Mouse (Mus musculus) stomach, embryonic 16.5 days (tissue): ENCODE results near the gene Dolk. TPM values are rescaled to one million over a fixed set of nuclear protein-coding genes. Genes with fewer than 3 reads are reported as not detected.

Experiments
- ATAC-seq: fragments of 200-750 bp; cut with Nextera tagmentation; 2 replicates; pipeline ENCODE4 v1.8.0; 2017; ENCODE audit warnings: moderate number of reproducible peaks, moderate TSS enrichment; ENCODE audit not compliant: insufficient read depth, low FRiP score
- H3K27ac ChIP-seq: fragments of 300-500 bp; sonication (generic); 2 replicates; pipeline ENCODE4 v1.5.1; 2014; ENCODE audit warnings: low read length
- H3K27me3 ChIP-seq: fragments of 300-500 bp; sonication (generic); 2 replicates; pipeline ENCODE4 v1.6.1; 2014; ENCODE audit warnings: low read length, control low read depth, mixed read lengths; ENCODE audit not compliant: control insufficient read depth, insufficient read depth
- H3K36me3 ChIP-seq: fragments of 300-500 bp; sonication (generic); 2 replicates; pipeline ENCODE4 v1.6.1; 2014; ENCODE audit warnings: low read length; ENCODE audit not compliant: control insufficient read depth, insufficient read depth
- H3K4me1 ChIP-seq: fragments of 300-500 bp; sonication (generic); 2 replicates; pipeline ENCODE4 v1.6.1; 2014; ENCODE audit warnings: low read length, control low read depth, mixed read lengths; ENCODE audit not compliant: control insufficient read depth, insufficient read depth
- H3K4me2 ChIP-seq: fragments of 300-500 bp; sonication (generic); 2 replicates; pipeline ENCODE4 v1.6.1; 2014; ENCODE audit warnings: low read depth, low read length, mixed read lengths
- H3K4me3 ChIP-seq: fragments of 300-500 bp; sonication (generic); replicated peaks from 2 replicates; pipeline ENCODE4 v1.5.1; 2014; ENCODE audit warnings: mild to moderate bottlenecking, low read length
- H3K9ac ChIP-seq: fragments of 300-500 bp; sonication (generic); 2 replicates; pipeline ENCODE4 v1.6.1; 2014; ENCODE audit warnings: low read length
- H3K9me3 ChIP-seq: fragments of 300-500 bp; sonication (generic); replicated peaks from 2 replicates; pipeline ENCODE4 v1.6.1; 2016; ENCODE audit warnings: low read length, control low read depth; ENCODE audit not compliant: control insufficient read depth
- WGBS: fragments of 180-500 bp; shearing (Covaris S2); extraction: QIAGEN DNeasy Blood & Tissue Kit; methylation state at CpG from one replicate; pipeline ENCODE4 v1.1.7; 2014; 5-methylcytosine and 5-hydroxymethylcytosine counted together
- polyA plus RNA-seq: library from polyadenylated mRNA; unstranded; fragments of >200 nt; fragmentation: Nextera tagmentation; extraction: Ambion mirVana; gene quantifications from 2 replicates; pipeline ENCODE4 v1.2.1, GENCODE M21; 2015

The Dolk gene
- polyA plus RNA-seq, 1 experiment from 2014 or later: 34.0 TPM

DNA sequence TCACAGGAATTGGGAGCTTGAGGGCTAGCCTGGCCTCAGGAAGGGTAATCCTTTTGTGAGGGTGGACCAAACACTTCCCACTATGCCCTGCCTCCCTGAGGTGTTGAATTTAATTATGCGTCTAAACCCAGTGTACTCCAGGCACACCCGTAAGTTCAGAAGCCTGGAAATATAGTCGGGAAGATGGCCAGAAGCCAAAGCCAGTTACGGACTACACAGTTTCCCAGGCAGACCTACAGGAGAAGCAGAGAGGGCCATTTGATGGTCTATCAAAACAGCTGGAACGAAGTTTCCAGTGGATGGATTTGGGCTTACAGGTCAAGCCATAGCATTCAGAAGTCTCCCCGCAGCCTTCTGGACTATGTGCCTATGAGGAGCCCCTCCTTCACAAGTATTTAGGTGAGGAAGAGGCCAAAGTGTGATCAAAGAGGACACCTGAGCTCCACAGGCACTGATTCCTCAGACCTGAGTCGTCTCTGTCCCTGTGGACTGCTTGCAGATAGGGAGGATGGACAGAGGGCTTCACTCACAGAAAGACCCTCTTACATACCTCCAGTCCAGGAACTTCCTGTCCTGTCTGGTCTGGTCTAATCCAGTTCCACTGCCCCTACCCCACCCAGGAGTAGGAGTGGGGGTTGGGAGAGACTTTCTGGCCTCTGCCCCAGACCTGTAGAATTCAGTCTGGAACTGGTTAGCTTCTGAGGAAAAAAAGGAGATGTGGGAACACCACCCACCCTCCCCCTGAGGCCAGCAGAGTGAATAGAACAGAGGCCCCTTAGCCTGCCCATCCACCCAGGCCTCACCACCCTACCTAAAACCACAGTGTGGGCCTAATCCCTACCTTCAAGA is 21.2 kb downstream of the Dolk start:
- Histone ChIP-seq H3K27ac (peak overlapping the region; percentile 95), H3K36me3 (peaks cover 6% of the 10 kb centered on the region), H3K4me1 (peaks cover 36% of the 10 kb centered on the region), H3K4me2 (no peak overlapping the region), H3K27me3 (no peaks in the 10 kb centered on the region), H3K9ac (0 out of 2 replicates have a peak overlapping the region, but pooled peaks have one; percentile 29), H3K9me3 (no peaks in the 10 kb centered on the region), H3K4me3 (no peak overlapping the region)
- 48% methylated on average over 7 of the region's 7 CpGs for WGBS
- no peak for ATAC-seq

DNA sequence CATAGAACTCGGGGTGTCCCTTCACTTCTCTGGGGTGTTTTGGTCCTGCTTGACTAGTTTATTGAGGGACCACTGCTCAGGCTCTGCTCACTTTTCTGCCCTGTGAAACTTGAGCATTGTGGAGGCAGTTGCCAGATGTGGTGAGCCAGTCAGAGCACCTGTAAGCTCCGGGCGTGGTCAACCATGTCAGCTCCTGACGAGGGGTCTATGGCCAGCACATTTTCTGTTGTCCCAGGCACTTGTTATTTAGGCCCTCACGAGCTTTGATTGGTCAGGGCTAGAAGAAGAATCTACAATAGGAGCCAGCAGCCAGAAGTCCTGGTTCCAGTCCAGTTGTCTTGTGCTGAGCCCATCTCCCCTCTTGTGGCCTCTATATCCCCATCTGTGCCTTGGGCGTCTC is 22.3 kb downstream of the Dolk start:
- Histone ChIP-seq H3K27ac (no peak overlapping the region), H3K9me3 (no peaks in the 10 kb centered on the region), H3K4me2 (no peak overlapping the region), H3K9ac (no peak overlapping the region), H3K27me3 (no peaks in the 10 kb centered on the region), H3K4me3 (no peak overlapping the region), H3K36me3 (peaks cover 6% of the 10 kb centered on the region), H3K4me1 (peaks cover 34% of the 10 kb centered on the region)
- ATAC-seq: no peak
- 80% methylated on average over 6 of the region's 6 CpGs for WGBS

DNA sequence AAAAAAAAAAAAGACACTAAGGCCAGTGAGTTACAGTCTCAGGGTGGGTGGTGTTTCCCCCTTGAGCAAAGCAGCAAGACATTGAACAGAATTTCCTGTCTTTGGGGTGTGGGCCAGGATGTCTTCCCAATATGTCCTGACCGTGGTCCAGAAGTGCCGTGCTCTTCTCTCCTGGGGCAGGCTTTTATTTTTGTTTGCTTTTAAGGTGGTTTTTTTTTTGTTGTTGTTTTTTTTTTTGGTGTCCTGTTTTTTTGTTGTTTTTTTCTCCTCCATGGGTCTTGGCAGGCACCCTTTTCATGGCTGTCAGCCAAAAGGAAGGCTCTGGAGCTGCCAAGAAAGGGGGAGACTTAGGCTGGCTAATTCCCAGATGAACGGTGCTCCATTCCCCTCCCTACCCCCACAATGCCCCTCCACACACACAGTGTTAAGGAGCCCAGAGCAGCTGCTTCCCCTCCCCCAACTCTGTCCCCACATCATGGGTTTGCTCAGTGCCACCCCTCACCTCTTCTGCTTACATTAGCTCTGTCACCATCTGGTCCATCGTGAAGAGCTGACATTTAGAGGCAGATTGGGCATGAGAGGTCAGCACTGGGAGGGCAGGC is 23.2 kb downstream of the Dolk start:
- peaks cover 35% of the 10 kb centered on the region for H3K4me1 ChIP-seq
- no peaks in the 10 kb centered on the region for H3K27me3 ChIP-seq
- H3K4me2 ChIP-seq: no peak overlapping the region
- H3K9ac ChIP-seq: no peak overlapping the region
- ATAC-seq: no peak
- no peak overlapping the region for H3K4me3 ChIP-seq
- peaks cover 6% of the 10 kb centered on the region for H3K36me3 ChIP-seq
- no peak overlapping the region for H3K27ac ChIP-seq
- WGBS: 40% methylated on average over 4 of the region's 4 CpGs
- H3K9me3 ChIP-seq: no peaks in the 10 kb centered on the region

DNA sequence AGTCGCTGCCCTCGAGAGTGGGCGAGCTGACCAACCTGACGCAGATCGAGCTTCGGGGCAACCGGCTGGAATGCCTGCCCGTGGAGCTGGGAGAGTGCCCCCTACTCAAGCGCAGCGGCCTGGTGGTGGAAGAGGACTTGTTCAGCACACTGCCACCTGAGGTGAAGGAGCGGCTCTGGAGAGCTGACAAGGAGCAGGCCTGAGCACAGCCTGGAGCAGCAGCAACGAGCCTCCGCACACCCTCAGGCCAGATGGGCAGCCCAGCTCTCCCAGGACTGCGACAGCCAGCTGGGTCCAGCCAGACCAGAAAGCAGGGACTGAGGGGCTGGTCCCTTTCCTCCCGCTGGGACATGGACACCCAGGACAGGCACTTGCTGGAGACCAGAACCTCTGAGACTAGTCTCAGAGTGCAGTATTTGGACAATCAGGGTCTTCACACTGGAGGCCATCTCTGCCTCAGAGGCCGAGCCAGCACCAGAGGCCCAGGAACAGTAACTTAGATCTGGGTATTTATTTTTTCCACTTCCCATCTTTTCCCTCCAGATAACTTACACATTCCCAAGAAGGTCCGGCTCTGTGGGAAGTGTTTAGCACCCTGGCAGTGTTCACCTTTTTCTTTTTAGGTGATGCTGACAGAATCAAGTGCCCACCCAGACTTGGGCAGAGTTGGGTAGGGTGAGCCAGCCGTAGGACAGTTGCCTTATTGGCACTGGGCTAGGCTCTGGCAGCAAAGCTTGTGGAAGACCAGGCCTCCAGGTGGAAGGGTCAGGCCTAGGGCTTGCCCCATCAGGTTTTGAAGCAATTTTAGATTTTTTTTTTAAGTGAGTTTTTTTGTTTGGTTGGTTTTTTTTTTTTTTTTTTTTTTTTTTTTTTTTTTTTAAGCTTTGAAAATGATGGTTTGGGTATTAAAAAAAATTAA is 24.0 kb downstream of the Dolk start:
- H3K36me3 ChIP-seq: peaks cover 7% of the 10 kb centered on the region
- H3K9ac ChIP-seq: no peak overlapping the region
- H3K4me1 ChIP-seq: peaks cover 34% of the 10 kb centered on the region
- no peak overlapping the region for H3K4me2 ChIP-seq
- 87% methylated on average over 18 of the region's 18 CpGs for WGBS
- H3K27me3 ChIP-seq: no peaks in the 10 kb centered on the region
- H3K27ac ChIP-seq: no peak overlapping the region
- no peak for ATAC-seq
- H3K9me3 ChIP-seq: no peaks in the 10 kb centered on the region
- no peak overlapping the region for H3K4me3 ChIP-seq

DNA sequence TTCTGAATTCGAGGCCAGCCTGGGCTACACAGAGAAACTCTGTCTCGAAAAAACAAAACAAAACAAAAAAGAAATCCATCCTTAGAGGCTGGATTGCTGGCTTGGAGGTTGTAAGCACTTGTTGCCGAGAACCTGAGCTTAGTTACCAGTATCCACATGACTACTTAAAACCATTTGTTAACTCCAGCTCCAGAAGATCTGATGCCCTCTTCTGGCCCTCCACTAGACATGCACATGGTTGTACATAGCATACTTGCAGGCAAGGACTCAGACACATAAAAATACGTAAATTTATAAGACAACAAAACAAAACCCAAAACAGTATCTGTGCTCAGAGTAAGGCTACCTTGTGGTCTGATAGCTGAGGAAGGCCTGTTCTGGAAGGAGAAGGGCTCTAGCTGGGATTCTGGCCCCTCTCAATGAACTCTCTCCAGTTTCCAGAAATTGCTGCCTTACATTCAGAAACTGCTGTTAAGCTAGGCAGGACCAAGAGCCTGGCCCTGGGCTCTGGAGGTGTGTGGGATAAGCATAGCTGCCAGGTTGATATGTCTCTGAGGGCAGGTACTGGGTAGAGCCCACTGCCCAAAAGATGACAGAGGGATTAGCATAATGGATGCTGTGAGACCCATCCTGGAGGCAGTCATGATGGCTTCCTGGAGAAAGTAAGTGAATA is 24.9 kb downstream of the Dolk start:
- WGBS: 83% methylated on average over 4 of the region's 4 CpGs
- Histone ChIP-seq H3K4me2 (no peak overlapping the region), H3K9ac (no peak overlapping the region), H3K4me1 (peaks cover 25% of the 10 kb centered on the region), H3K4me3 (no peak overlapping the region), H3K27ac (no peak overlapping the region), H3K27me3 (no peaks in the 10 kb centered on the region), H3K9me3 (no peaks in the 10 kb centered on the region), H3K36me3 (peaks cover 17% of the 10 kb centered on the region)
- ATAC-seq: no peak

DNA sequence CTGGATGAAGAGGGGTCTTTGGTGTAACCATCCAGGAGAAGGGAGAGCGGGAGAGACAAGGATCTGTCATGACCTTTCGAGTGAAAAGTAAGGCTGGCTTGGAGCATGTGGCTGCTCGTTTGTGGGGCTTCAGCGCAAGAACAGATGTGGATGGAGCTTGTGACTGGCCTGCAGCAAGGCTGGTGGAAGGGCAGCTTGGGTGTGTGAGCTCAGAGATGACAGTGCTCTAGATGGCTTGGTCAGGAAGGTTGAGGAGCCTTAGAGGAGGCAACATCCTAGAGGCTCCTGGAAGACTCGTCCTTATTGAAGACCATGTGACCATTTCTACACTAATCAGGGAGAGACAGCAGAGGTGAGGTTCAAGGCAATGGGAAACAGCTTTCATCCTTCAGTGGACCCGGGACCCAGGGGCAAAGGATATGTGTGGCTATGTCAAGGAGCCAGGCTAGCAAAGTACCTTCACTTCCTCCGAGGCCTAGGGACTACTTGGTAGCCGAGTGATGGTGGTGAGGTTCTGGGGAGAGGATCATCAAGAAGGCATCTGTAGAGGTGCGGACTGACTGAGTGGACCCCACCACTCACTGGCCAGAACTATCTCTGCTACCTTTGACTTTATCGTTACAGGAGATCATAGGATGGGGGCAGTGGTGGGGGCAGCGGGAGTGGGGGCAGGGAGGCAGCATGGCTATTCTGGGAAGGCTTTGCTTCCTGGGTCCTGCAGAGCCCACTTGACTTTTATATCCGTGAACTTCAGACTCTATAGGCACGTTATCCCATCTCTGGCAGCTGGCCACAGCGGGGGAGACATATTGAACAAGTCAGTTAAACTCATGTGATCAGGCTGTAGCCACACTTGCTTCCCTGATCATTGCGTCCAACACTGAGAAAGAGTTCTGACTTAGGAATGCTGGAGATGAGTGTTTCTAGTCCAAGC is 26.7 kb downstream of the Dolk start:
- WGBS: 85% methylated on average over 15 of the region's 15 CpGs
- 0 out of 2 replicates have a peak overlapping the region, but pooled peaks have one; percentile 17 for H3K27ac ChIP-seq
- peaks cover 7% of the 10 kb centered on the region for H3K4me1 ChIP-seq
- H3K4me3 ChIP-seq: no peak overlapping the region
- H3K9ac ChIP-seq: no peak overlapping the region
- no peaks in the 10 kb centered on the region for H3K9me3 ChIP-seq
- no peak for ATAC-seq
- peaks cover 28% of the 10 kb centered on the region for H3K36me3 ChIP-seq
- H3K4me2 ChIP-seq: no peak overlapping the region
- H3K27me3 ChIP-seq: no peaks in the 10 kb centered on the region

DNA sequence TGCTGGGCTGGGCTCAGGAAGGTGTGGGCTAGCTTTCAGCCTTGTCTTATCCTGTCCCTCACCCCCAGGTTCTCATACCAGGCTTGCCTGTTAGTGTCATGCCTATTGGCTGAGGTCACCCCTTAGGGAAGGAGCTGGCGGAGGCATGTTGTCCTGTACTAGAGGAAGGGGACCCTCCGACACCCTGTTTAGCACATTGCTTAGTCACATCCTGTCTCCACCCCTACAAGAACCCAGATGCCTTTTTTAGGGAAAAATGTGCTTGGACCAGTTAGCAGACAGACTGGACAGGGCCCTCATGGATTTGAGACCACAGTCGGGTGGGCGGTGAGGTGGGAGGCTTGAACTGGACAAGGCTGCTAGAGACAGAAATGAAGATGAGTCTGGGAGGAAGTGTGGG is 27.5 kb downstream of the Dolk start:
- Histone ChIP-seq H3K27ac (peak overlapping the region; percentile 17; the same call in 1 of the 2 replicates), H3K9me3 (no peaks in the 10 kb centered on the region), H3K9ac (0 out of 2 replicates have a peak overlapping the region, but pooled peaks have one; percentile 11), H3K4me1 (peaks cover 5% of the 10 kb centered on the region; the same call in 1 of the 2 replicates), H3K36me3 (peaks cover 28% of the 10 kb centered on the region), H3K4me3 (no peak overlapping the region), H3K27me3 (no peaks in the 10 kb centered on the region), H3K4me2 (no peak overlapping the region)
- 56% methylated on average over 4 of the region's 4 CpGs for WGBS
- peak; percentile 33; the same call in 1 of the 2 replicates for ATAC-seq
